Mouse (Mus musculus) cerebellum, adult 11-12 months (tissue): Measurements from ENCODE around the gene Tmigd3.

Experiments used
- DNase-seq: peaks from one replicate; pipeline ENCODE4 v3.0.0; 2022

Gene Tmigd3

DNA sequence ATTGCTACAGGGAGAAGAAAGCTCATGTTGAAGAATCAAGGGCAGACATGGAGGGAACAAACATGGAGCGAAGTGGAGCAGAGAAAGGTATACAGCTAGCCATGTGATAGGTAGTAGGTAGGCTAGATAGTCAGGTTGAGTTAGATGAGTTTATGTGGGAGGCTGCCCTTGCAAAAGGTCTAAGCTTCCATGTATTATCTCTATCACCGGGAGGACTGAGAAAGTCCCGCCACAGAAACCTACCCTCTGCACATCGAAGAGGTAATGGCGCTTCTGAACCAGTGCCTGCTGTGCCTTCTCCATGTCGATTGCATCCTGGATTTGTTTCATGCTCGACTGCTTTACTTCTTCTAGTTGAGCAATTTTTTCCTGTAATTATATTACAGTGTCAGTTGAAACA lies 80.6 kb downstream of the Tmigd3 start:
- no peak for DNase-seq

DNA sequence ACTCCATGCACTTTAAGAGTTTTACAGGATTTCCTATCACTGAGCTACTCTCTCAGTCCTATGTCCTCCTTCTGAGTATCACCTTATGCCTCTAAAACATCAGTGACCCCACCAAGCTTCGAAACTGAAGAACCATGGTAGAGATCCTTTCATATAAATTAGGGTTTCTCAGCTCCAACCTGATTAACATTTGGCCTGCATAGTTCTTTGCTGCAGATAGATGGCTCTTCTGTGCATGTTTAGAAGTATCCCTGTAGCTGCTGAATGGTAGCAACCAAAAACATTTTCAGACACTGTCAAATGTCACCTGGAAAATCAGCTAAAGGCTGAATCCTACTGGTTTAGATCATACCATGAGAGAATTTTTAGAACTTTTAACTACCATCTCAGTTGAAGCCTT lies 86.5 kb downstream of the Tmigd3 start:
- DNase-seq = no peak

- no peak for DNase-seq
These were observed 87.5 kb downstream of the Tmigd3 start for GRCm38 (mm10) chr3:105958204-105958603.

GRCm38 (mm10) chr3:105958974-105959580 lies 88.4 kb downstream of the Tmigd3 start, which contains the start of gene Wdr77:
Wdr77 (plus strand) TSS chr3:105959369.
- DNase-seq = peak; percentile 95

GRCm38 (mm10) chr3:105959585-105959984 lies 88.9 kb downstream of the Tmigd3 start:
- no peak for DNase-seq

GRCm38 (mm10) chr3:105959999-105960398 lies 89.3 kb downstream of the Tmigd3 start, which contains the start of gene Atp5f1:
Atp5f1 (minus strand) TSS chr3:105960099.
- DNase-seq = no peak

DNA sequence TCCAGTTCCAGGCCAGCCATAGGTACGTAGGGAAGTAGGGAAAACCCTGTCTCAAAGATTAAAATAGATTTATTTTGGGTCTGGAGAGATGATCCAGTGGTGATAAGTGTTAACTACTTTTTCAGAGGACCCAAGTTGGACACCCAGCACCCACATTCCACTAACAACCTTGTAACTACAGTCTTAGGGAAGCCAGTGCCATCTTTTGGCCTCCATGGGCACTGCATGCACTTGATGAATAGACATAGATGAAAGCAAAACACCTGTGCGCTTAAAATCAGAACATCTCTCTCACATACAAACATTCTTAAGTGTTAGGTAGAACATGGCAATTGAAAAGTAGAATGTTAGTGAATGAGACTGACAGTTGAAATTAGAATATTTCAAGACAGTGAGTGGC lies 90.0 kb downstream of the Tmigd3 start:
- peak; percentile 11 for DNase-seq

DNA sequence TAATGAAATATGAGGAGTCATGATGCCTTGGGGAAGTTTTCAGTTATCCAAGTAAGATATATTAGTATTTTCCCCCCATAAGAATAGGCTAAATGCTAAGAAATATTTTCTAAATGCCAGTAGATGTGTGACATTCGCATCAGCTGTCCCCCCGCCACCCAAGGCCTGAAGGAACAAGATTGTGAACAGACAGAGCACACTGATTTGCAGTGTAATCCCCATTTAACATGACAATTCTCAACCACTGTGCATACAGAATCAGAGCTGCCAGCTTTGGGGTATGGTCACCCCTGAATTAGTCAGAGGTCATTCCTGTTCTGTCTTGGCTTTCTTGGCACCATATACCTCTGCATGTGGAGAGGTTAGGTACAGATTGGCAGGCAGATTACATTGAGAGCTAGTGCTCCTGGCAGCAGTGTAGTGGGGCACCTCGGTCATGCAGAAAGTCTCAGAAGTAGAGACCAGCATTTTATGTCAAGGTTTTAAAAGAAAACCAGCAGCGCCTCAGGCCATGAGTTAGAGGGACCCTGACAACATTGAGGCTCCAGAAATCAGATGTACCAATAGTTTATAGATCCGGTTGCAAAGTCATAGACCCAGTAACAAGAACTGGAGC lies 101.2 kb downstream of the Tmigd3 start:
- no peak for DNase-seq

GRCm38 (mm10) chr3:105973411-105973810 lies 102.7 kb downstream of the Tmigd3 start, which contains the start of gene Ovgp1:
Ovgp1 (plus strand) TSS chr3:105973711.
- DNase-seq = no peak
